ENCODE assay signal across 20 mouse cellular contexts in genomic region chr2:120113476-120113875, GRCm38 (mm10). TPM values are rescaled to one million over a fixed set of nuclear protein-coding genes. Genes with fewer than 3 reads are reported as not detected.
DNase-seq lines count a peak whose midpoint lies in the region; ATAC-seq and TF ChIP-seq lines count a peak whose summit lies in the region.
"Had no signal": no experiment of that assay in that cellular context is flagged by ENCODE, and none has a peak within 500 bp of the region (broad histone marks: within the 10 kb centered on the region; RNA-seq: fewer than 3 reads in every experiment).

No protein-coding gene starts in this region.

- no peak overlapping the region for H3K9ac ChIP-seq in heart, embryonic 16.5 days (ENCODE audit: low read length)
- no peak overlapping the region for H3K9ac ChIP-seq in heart, embryonic 12.5 days
- H3K9ac ChIP-seq in lung, embryonic 14.5 days, result no peak overlapping the region
- H3K9ac ChIP-seq in lung, postnatal 0 days (replicated peaks; ENCODE audit: low read depth), result no peak overlapping the region
- no peak overlapping the region for H3K9ac ChIP-seq in stomach, embryonic 16.5 days (ENCODE audit: low read length)
- H3K9ac ChIP-seq: embryonic facial prominence, embryonic 12.5 days; forebrain, embryonic 13.5 days; limb, embryonic 15.5 days; midbrain, embryonic 15.5 days had no signal

- intact Hi-C loops in left cerebral cortex, postnatal 10 days (cut with DNase I), result no loop called here

- 0 out of 2 replicates have a peak, but pooled peaks cover 2% of the 10 kb centered on the region for H3K36me3 ChIP-seq in heart, embryonic 16.5 days (ENCODE audit: control insufficient read depth, insufficient read depth)
- peaks cover 5% of the 10 kb centered on the region; the same call in 1 of the 2 replicates for H3K36me3 ChIP-seq in heart, embryonic 12.5 days
- no peaks in the 10 kb centered on the region for H3K36me3 ChIP-seq in lung, embryonic 14.5 days (ENCODE audit: insufficient read depth)
- H3K36me3 ChIP-seq in lung, postnatal 0 days (ENCODE audit: insufficient read depth, low read length), result no peaks in the 10 kb centered on the region
- H3K36me3 ChIP-seq in stomach, embryonic 16.5 days (ENCODE audit: control insufficient read depth, insufficient read depth, low read length), result no peaks in the 10 kb centered on the region
- H3K36me3 ChIP-seq: embryonic facial prominence, embryonic 12.5 days; limb, embryonic 15.5 days; midbrain, embryonic 15.5 days had no signal

- peak; percentile 37 for DNase-seq in lung, embryonic 14.5 days
- peak; percentile 76 for DNase-seq in lung, postnatal 0 days (ENCODE audit: low spot score)
- DNase-seq in adrenal gland, postnatal 4 days (ENCODE audit: low spot score in 2 of 2), result no peak
- no peak for DNase-seq in left cerebral cortex, postnatal 10 days (ENCODE audit: extremely low spot score in 1 of 2, low spot score in 2 of 2)
- DNase-seq: adrenal gland, postnatal 10 days; cerebellum, postnatal 10 days; right cerebral cortex, postnatal 14 days; thymus, adult 2 months had no signal

- H3K4me2 ChIP-seq in heart, embryonic 16.5 days (ENCODE audit: low read depth, low read length), result no peak overlapping the region
- H3K4me2 ChIP-seq in heart, embryonic 12.5 days, result no peak overlapping the region
- H3K4me2 ChIP-seq in lung, embryonic 14.5 days, result no peak overlapping the region
- H3K4me2 ChIP-seq in lung, postnatal 0 days (replicated peaks; ENCODE audit: low read depth, low read length), result no peak overlapping the region
- no peak overlapping the region for H3K4me2 ChIP-seq in stomach, embryonic 16.5 days (ENCODE audit: low read depth, low read length)
- H3K4me2 ChIP-seq: embryonic facial prominence, embryonic 12.5 days; forebrain, embryonic 13.5 days; limb, embryonic 15.5 days; midbrain, embryonic 15.5 days had no signal

- H3K27me3 ChIP-seq in heart, embryonic 16.5 days (ENCODE audit: control insufficient read depth, insufficient read depth, low read length), result no peaks in the 10 kb centered on the region
- no peaks in the 10 kb centered on the region for H3K27me3 ChIP-seq in heart, embryonic 12.5 days (replicated peaks)
- H3K27me3 ChIP-seq in lung, embryonic 14.5 days (ENCODE audit: insufficient read depth, low read length), result no peaks in the 10 kb centered on the region
- no peaks in the 10 kb centered on the region for H3K27me3 ChIP-seq in lung, postnatal 0 days (replicated peaks; ENCODE audit: insufficient read depth, low read length)
- H3K27me3 ChIP-seq in stomach, embryonic 16.5 days (ENCODE audit: control insufficient read depth, insufficient read depth, low read length), result no peaks in the 10 kb centered on the region
- H3K27me3 ChIP-seq: embryonic facial prominence, embryonic 12.5 days; forebrain, embryonic 13.5 days; limb, embryonic 15.5 days; megakaryocyte, embryonic 14.5 days; midbrain, embryonic 15.5 days had no signal

- H3K9me3 ChIP-seq in heart, embryonic 16.5 days (replicated peaks; ENCODE audit: control insufficient read depth, low read length), result no peaks in the 10 kb centered on the region
- H3K9me3 ChIP-seq in heart, embryonic 12.5 days (replicated peaks), result no peaks in the 10 kb centered on the region
- no peaks in the 10 kb centered on the region for H3K9me3 ChIP-seq in lung, embryonic 14.5 days (ENCODE audit: low read depth, low read length)
- H3K9me3 ChIP-seq in lung, postnatal 0 days (ENCODE audit: low read length), result no peaks in the 10 kb centered on the region
- H3K9me3 ChIP-seq in stomach, embryonic 16.5 days (replicated peaks; ENCODE audit: control insufficient read depth, low read length), result no peaks in the 10 kb centered on the region
- H3K9me3 ChIP-seq: embryonic facial prominence, embryonic 12.5 days; forebrain, embryonic 13.5 days; limb, embryonic 15.5 days; megakaryocyte, embryonic 14.5 days; midbrain, embryonic 15.5 days had no signal

- WGBS in heart, embryonic 16.5 days, result 76% methylated on average over 6 of the region's 6 CpGs
- 80% methylated on average over 6 of the region's 6 CpGs for WGBS in heart, embryonic 12.5 days
- WGBS in lung, embryonic 14.5 days, result 63% methylated on average over 6 of the region's 6 CpGs
- 52% methylated on average over 6 of the region's 6 CpGs for WGBS in lung, postnatal 0 days
- 59% methylated on average over 6 of the region's 6 CpGs for WGBS in stomach, embryonic 16.5 days

- H3K4me1 ChIP-seq in heart, embryonic 16.5 days (ENCODE audit: control insufficient read depth, insufficient read depth, low read length), result peaks cover 51% of the 10 kb centered on the region
- H3K4me1 ChIP-seq in heart, embryonic 12.5 days (replicated peaks), result peaks cover 58% of the 10 kb centered on the region
- peaks cover 19% of the 10 kb centered on the region for H3K4me1 ChIP-seq in lung, embryonic 14.5 days (ENCODE audit: insufficient read depth)
- peaks cover 4% of the 10 kb centered on the region; the same call in 1 of the 2 replicates for H3K4me1 ChIP-seq in lung, postnatal 0 days (ENCODE audit: insufficient read depth, low read depth, low read length)
- peaks cover 19% of the 10 kb centered on the region for H3K4me1 ChIP-seq in stomach, embryonic 16.5 days (ENCODE audit: control insufficient read depth, insufficient read depth, low read length)
- H3K4me1 ChIP-seq: forebrain, embryonic 13.5 days; midbrain, embryonic 15.5 days had no signal

- TF ChIP-seq EP300 in lung, postnatal 0 days (IDR thresholded peaks at IDR 0.05), result 0 out of 2 replicates have a peak, but pooled peaks have one; percentile 5

- peak overlapping the region; percentile 35; the same call in 1 of the 2 replicates for H3K27ac ChIP-seq in heart, embryonic 16.5 days (ENCODE audit: low read length)
- H3K27ac ChIP-seq in heart, embryonic 12.5 days (ENCODE audit: poor library complexity, severe bottlenecking), result no peak overlapping the region
- H3K27ac ChIP-seq in lung, embryonic 14.5 days (ENCODE audit: low read depth), result no peak overlapping the region
- peak overlapping the region; percentile 23; the same call in 1 of the 2 replicates for H3K27ac ChIP-seq in lung, postnatal 0 days (ENCODE audit: low read length)
- 0 out of 2 replicates have a peak overlapping the region, but pooled peaks have one; percentile 12 for H3K27ac ChIP-seq in stomach, embryonic 16.5 days (ENCODE audit: low read length)
- H3K27ac ChIP-seq: embryonic facial prominence, embryonic 12.5 days; forebrain, embryonic 13.5 days; kidney, postnatal 0 days; limb, embryonic 15.5 days; midbrain, embryonic 15.5 days had no signal

- no peak overlapping the region for H3K4me3 ChIP-seq in heart, embryonic 16.5 days (ENCODE audit: low read length)
- no peak overlapping the region for H3K4me3 ChIP-seq in heart, embryonic 12.5 days
- no peak overlapping the region for H3K4me3 ChIP-seq in lung, embryonic 14.5 days (ENCODE audit: low read depth, low read length)
- H3K4me3 ChIP-seq in lung, postnatal 0 days (ENCODE audit: low read depth, low read length), result no peak overlapping the region
- no peak overlapping the region for H3K4me3 ChIP-seq in stomach, embryonic 16.5 days (replicated peaks; ENCODE audit: low read length)
- H3K4me3 ChIP-seq: embryonic facial prominence, embryonic 12.5 days; erythroblast, embryonic 14.5 days; forebrain, embryonic 13.5 days; limb, embryonic 15.5 days; megakaryocyte, embryonic 14.5 days; midbrain, embryonic 15.5 days had no signal

- TF ChIP-seq CTCF in lung, embryonic 14.5 days (IDR thresholded peaks at IDR 0.05; ENCODE audit: low read depth), result no peak
- no peak for TF ChIP-seq CTCF in lung, postnatal 0 days (IDR thresholded peaks at IDR 0.05)

- 0 out of 2 replicates have a peak, but pooled peaks have one; percentile 61 for ATAC-seq in heart, embryonic 16.5 days (replicated peaks; ENCODE audit: extremely low read depth, insufficient read depth, low FRiP score)
- no peak for ATAC-seq in heart, embryonic 12.5 days (ENCODE audit: insufficient number of reproducible peaks, low FRiP score)
- ATAC-seq in lung, embryonic 14.5 days (ENCODE audit: insufficient read depth), result no peak
- peak; percentile 74 for ATAC-seq in lung, postnatal 0 days
- ATAC-seq in stomach, embryonic 16.5 days (ENCODE audit: insufficient read depth, low FRiP score), result peak; percentile 60; the same call in 1 of the 2 replicates
- ATAC-seq: forebrain, embryonic 13.5 days; hindbrain, embryonic 16.5 days; intestine, postnatal 0 days; midbrain, embryonic 15.5 days had no signal

RNA-seq across cellular contexts. Expression of gene Ehd4, which starts 40.9 kb away (rescaled TPM):
- polyA plus RNA-seq in heart, embryonic 16.5 days (2015; fragmentation: Nextera tagmentation; extraction: Ambion mirVana), result 163 and 195 TPM in 2 replicates
- polyA plus RNA-seq in heart, embryonic 12.5 days (2016; fragmentation: Nextera tagmentation; extraction: Ambion mirVana), result 159 and 186 TPM in 2 replicates
- polyA plus RNA-seq in lung, embryonic 14.5 days (2014; fragmentation: Nextera tagmentation; extraction: Ambion mirVana), result 60.7 and 62.9 TPM in 2 replicates
- polyA plus RNA-seq in lung, postnatal 0 days (2015; fragmentation: Nextera tagmentation; extraction: Ambion mirVana), result 228 and 262 TPM in 2 replicates
- 46.5 and 55.0 TPM in 2 replicates for polyA plus RNA-seq in stomach, embryonic 16.5 days (2015; fragmentation: Nextera tagmentation; extraction: Ambion mirVana)
- total RNA-seq in adrenal gland, postnatal 4 days (2021), result 10 to 100 TPM; 46.6 to 47.0 TPM
- 10 to 100 TPM in 1 of 2 experiments, 1 to 10 TPM in 1; 9.4 to 10.7 TPM for total RNA-seq in left cerebral cortex, postnatal 10 days (2021)

Comparison
In these comparisons a context has a peak if more than half of its experiments do, and no peak if none do; other contexts are left out.
1. ATAC-seq: peak in heart, embryonic 16.5 days (single experiment), lung, postnatal 0 days (single experiment) and stomach, embryonic 16.5 days (single experiment); none in heart, embryonic 12.5 days (single experiment) and lung, embryonic 14.5 days (single experiment).
2. H3K27ac ChIP-seq: peak in heart, embryonic 16.5 days (single experiment), lung, postnatal 0 days (single experiment) and stomach, embryonic 16.5 days (single experiment); none in heart, embryonic 12.5 days (single experiment) and lung, embryonic 14.5 days (single experiment).
3. DNase-seq: peak in lung, embryonic 14.5 days (single experiment) and lung, postnatal 0 days (single experiment); none in adrenal gland, postnatal 4 days (0 of 2) and left cerebral cortex, postnatal 10 days (0 of 2).